Mouse (Mus musculus) spleen, adult 2 months (tissue): ENCODE results near the gene Pcx.

ENCODE experiments used
- CTCF ChIP-seq: fragments of 200-500 bp; IDR thresholded peaks from 2 replicates; pipeline ENCODE4 v1.5.1; 2011; ENCODE audit warnings: mild to moderate bottlenecking, inconsistent platforms; ENCODE audit not compliant: insufficient read depth, insufficient read length, insufficient replicate concordance; ENCODE audit errors: extremely low read depth
- POLR2A ChIP-seq: fragments of 200-500 bp; IDR thresholded peaks from 2 replicates; pipeline ENCODE4 v1.6.1; 2011; ENCODE audit warnings: low read depth, low read length, inconsistent platforms

DNA sequence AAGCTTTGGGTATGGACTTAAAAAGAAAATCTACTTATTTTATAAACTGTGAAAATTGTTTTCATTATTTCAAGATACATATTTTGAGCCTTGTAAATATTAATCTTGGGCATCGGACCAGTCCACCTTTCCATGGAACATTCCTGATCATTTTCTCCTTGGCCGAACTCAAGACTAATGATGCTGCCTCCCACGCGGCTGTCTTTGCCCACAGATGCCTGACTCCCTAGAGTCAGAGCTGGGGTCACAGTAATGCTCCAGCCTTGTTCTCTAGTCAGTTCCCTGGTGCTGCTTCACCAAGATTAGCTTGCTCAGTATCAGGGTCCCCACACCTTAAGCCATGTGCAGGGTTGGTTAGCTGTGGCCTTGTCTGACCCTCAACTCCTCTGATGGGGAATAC, 95.4 kb downstream of the Pcx start:
- TF ChIP-seq POLR2A (no peak), CTCF (no peak)
